ENCODE assay signal across 13 mouse cellular contexts in genomic region chr8:33997676-33998075, GRCm38 (mm10).
A peak's percentile ranks its signal among the peaks of the same experiment; 100 is the strongest.
DNase-seq lines count a peak whose midpoint lies in the region; ATAC-seq and TF ChIP-seq lines count a peak whose summit lies in the region.
"Had no signal": no experiment of that assay in that cellular context is flagged by ENCODE, and none has a peak within 500 bp of the region (broad histone marks: within the 10 kb centered on the region; RNA-seq: fewer than 3 reads in every experiment).

No protein-coding gene starts in this region.

- H3K27me3 ChIP-seq in heart, postnatal 0 days (ENCODE audit: control insufficient read depth, insufficient read depth, low read length): no peaks in the 10 kb centered on the region
- H3K27me3 ChIP-seq in neural tube, embryonic 15.5 days (replicated peaks): no peaks in the 10 kb centered on the region
- H3K27me3 ChIP-seq in hindbrain, embryonic 16.5 days (replicated peaks; ENCODE audit: control insufficient read depth, insufficient read depth, low read length): no peaks in the 10 kb centered on the region

- peak overlapping the region; percentile 87 for H3K27ac ChIP-seq in heart, postnatal 0 days (ENCODE audit: low read depth)
- H3K27ac ChIP-seq in neural tube, embryonic 15.5 days (replicated peaks): no peak overlapping the region
- H3K27ac ChIP-seq in hindbrain, embryonic 16.5 days (ENCODE audit: low read depth, low read length): no peak overlapping the region
- H3K27ac ChIP-seq: gastrocnemius, adult 2 months; liver, embryonic 14.5 days; macrophage had no signal

- H3K4me2 ChIP-seq in heart, postnatal 0 days (ENCODE audit: low read depth, low read length): no peak overlapping the region
- no peak overlapping the region for H3K4me2 ChIP-seq in neural tube, embryonic 15.5 days
- no peak overlapping the region for H3K4me2 ChIP-seq in hindbrain, embryonic 16.5 days (ENCODE audit: low read length)

- H3K36me3 ChIP-seq in heart, postnatal 0 days (replicated peaks; ENCODE audit: control insufficient read depth, insufficient read depth, low read length): no peaks in the 10 kb centered on the region
- H3K36me3 ChIP-seq in neural tube, embryonic 15.5 days: no peaks in the 10 kb centered on the region
- no peaks in the 10 kb centered on the region for H3K36me3 ChIP-seq in hindbrain, embryonic 16.5 days (ENCODE audit: control insufficient read depth, insufficient read depth, low read length)
- H3K36me3 ChIP-seq: G1E had no signal

- H3K9me3 ChIP-seq in heart, postnatal 0 days (replicated peaks; ENCODE audit: control insufficient read depth, low read length): no peaks in the 10 kb centered on the region
- no peaks in the 10 kb centered on the region for H3K9me3 ChIP-seq in neural tube, embryonic 15.5 days (replicated peaks)
- H3K9me3 ChIP-seq in hindbrain, embryonic 16.5 days (ENCODE audit: control insufficient read depth, low read length): no peaks in the 10 kb centered on the region
- H3K9me3 ChIP-seq: G1E had no signal

- no peak overlapping the region for H3K9ac ChIP-seq in heart, postnatal 0 days (replicated peaks; ENCODE audit: low read depth, low read length)
- H3K9ac ChIP-seq in neural tube, embryonic 15.5 days (replicated peaks): no peak overlapping the region
- H3K9ac ChIP-seq in hindbrain, embryonic 16.5 days (ENCODE audit: low read depth, low read length): no peak overlapping the region
- H3K9ac ChIP-seq: liver, embryonic 14.5 days had no signal

- TF ChIP-seq CTCF in heart, postnatal 0 days (IDR thresholded peaks at IDR 0.05; ENCODE audit: low read depth): no peak

- peaks cover 29% of the 10 kb centered on the region for H3K4me1 ChIP-seq in heart, postnatal 0 days (ENCODE audit: control insufficient read depth, insufficient read depth)
- no peaks in the 10 kb centered on the region for H3K4me1 ChIP-seq in neural tube, embryonic 15.5 days
- H3K4me1 ChIP-seq in hindbrain, embryonic 16.5 days (ENCODE audit: control insufficient read depth, insufficient read depth, low read depth, low read length): no peaks in the 10 kb centered on the region

- peak; percentile 70 for ATAC-seq in heart, postnatal 0 days (ENCODE audit: insufficient read depth, low read depth)
- ATAC-seq in neural tube, embryonic 15.5 days (ENCODE audit: low FRiP score): no peak
- no peak for ATAC-seq in hindbrain, embryonic 16.5 days
- ATAC-seq: activated CD4-positive, CD25-positive, alpha-beta regulatory T cell, adult 4 months had no signal

- intact Hi-C loops in gastrocnemius, postnatal 36 days (cut with DNase I): no loop called here

- 26% methylated on average over 4 of the region's 4 CpGs for WGBS in heart, postnatal 0 days
- WGBS in neural tube, embryonic 15.5 days: 69% methylated on average over 4 of the region's 4 CpGs
- 55% methylated on average over 4 of the region's 4 CpGs for WGBS in hindbrain, embryonic 16.5 days

- H3K4me3 ChIP-seq in heart, postnatal 0 days (ENCODE audit: low read depth, low read length): no peak overlapping the region
- no peak overlapping the region for H3K4me3 ChIP-seq in neural tube, embryonic 15.5 days (replicated peaks)
- H3K4me3 ChIP-seq in hindbrain, embryonic 16.5 days (ENCODE audit: low read length): no peak overlapping the region
- H3K4me3 ChIP-seq: gastrocnemius, adult 2 months had no signal

- peak; percentile 31 to 36 for DNase-seq in cerebellum, postnatal 14 days
- DNase-seq in cerebellum, adult 9-11 months: no peak
- DNase-seq in brain, adult 2 months (ENCODE audit: low read depth, low spot score): peak; percentile 74
- DNase-seq in heart, postnatal 0 days (ENCODE audit: low spot score): peak; percentile 77
- peak; percentile 37 to 59 for DNase-seq in kidney, postnatal 4 days
- DNase-seq in gastrocnemius, postnatal 36 days: no peak
- DNase-seq: gastrocnemius, adult 2 months had no signal

- no peak for TF ChIP-seq EP300 in heart, postnatal 0 days (IDR thresholded peaks at IDR 0.05; ENCODE audit: low read depth)

Comparison
In these comparisons a context has a peak if more than half of its experiments do, and no peak if none do; other contexts are left out.
1. DNase-seq: peak in cerebellum, postnatal 14 days (2 of 2), brain, adult 2 months (single experiment), heart, postnatal 0 days (single experiment) and kidney, postnatal 4 days (2 of 2); none in cerebellum, adult 9-11 months (single experiment) and gastrocnemius, postnatal 36 days (0 of 2).